Mouse (Mus musculus): ENCODE results near the gene Nol3.
"Not testable (repeated sequence)": the region's sequence is repeated elsewhere in the genome, so short reads cannot be mapped to it uniquely, and the experiment has no call there.

The Nol3 gene

DNA sequence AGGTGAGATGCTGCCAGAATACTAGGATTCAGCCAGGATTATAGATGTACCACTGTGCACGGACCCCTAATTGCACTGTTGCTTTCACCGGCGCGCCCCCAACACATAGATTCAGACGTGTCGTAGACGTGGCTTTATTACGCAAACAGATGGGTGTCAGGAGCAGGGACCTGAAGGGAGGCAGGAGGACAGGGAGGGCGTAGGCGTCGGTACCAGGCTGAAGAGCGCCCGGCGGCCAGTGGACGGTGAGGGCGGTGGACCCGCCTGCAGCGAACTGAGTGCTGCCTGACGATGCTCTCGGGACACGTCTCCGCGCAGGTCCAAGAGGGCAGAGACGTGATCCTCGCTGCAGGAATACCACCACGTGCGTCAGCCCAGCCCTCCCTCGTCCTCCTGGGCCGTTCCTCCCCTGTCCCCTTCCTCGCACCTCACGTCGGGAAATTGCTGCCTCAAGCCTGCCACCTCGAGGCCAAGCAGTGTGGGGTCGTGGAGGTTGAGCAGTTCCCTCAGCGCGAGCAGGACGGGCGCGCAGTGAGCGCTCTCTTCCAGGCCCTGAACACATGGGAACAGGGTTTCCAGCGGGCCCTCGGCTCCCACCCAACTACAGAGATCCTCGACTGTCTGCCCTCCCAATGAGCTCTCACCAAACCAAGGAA lies 14.0 kb downstream of the Nol3 start, which contains the start of gene 4931428F04Rik:
TSS of gene 4931428F04Rik (minus strand) at position 60 of the 656 bp plus-strand sequence.
- peak; percentile 80 for DNase-seq

DNA sequence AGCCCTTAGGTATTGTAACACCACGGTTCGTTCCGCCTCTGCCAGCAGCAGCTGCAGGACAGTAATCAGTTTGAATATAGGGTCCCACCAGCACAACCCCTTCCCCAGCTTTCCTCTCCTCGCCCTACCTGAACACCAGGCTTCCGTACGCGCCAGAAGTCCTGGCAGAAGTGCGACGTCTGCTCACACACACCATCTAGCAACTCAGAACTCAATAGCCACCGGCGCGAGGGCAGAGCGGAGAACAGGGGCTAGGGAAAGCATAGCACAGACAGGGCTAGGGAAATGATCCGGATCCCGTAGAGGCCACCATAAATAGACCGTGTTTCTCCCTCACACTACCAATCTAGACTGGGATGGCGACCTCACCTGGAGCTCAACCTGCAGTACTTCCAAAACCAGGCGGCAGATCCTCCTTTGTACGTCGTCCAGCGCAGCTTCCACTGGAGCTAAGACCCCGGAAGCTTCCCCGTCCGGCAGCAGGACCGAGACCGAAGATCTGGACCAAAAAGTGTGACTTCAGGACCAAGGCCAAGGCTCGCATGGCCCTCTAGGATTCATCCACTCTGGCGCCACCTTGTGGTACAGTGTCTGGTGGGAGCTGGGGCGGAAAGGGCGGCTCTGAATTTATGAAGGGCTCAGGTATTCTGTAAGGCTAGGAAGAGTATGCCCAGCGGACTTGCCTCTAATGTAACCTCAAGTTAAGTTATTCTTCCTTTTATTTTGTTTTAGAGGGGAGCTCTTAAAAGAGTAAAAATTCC lies 14.8 kb downstream of the Nol3 start:
- DNase-seq = peak; percentile 96

DNA sequence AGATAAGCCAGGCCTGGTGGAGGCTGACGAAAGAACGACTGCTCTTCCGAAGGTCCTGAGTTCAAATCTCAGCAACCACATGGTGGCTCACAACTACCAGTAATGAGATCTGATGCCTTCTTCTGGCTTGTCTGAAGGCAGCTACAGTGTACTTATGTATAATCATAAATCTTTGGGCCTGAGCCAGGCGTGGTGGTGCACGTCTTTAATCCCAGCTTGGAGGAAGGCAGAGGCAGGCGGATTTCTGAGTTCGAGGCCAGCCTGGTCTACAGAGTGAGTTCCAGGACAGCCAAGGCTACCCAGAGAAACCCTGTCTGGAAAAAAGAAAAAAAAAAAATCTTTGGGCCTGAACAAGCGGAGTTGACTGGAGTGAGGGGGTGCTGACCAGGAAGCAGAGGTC lies 15.4 kb downstream of the Nol3 start:
- DNase-seq = not testable (repeated sequence)

DNA sequence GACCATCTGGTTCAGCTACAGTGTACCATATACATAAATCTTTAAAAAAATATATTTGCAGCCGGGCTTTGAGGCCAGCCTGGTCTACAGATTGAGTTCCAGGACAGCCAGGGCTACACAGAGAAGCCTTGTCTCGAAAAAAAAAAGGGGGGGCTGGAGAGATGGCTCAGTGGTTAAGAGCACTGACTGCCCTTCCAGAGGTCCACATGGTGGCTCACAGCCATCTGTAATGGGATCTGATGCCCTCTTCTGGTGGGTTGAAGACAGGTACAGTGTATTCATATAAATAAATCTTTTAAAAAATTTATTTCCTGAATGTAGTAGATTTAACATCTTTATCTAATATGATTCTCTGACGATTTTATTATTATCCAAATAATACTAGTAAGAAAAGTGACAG lies 15.9 kb downstream of the Nol3 start:
- DNase-seq = not testable (repeated sequence)

DNA sequence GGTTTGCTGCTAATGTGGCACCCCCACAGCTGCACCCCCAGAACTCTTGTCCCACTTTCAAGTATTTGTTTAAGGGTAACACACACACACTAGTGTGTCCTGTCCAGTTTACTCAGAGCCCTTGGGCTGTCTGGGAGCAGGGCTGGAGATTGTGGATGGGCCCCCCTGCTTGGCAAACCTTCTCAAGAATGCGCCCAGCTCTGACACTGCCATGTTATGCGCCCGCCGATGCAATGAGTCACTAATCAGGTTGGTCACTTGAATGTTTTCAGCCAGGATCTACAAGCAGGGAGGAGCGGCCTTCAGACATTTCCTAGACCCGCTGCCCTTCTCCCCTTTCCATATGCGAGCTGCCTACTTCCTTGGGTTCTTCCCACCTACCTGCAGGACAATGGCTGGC lies 16.5 kb downstream of the Nol3 start:
- no peak for DNase-seq

DNA sequence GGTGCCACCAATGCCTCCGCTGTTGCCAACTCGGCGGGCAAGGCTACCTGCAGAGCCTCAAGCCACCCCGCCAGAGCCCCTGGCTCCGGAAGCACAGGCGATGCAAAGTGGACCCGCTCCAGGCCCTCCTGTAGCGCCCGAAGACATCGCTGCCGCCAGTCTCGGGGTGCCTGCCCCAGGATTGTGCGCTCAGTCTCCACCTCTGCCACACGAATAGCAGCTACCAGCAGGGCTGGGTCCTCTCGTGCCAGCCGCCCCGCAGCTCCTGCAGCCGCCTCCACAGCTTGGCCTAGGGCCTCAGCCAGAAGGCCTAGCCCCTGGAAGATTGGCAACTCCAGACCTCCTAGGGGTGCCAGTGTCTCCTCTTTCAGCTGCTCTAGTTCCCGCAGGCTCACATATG lies 17.5 kb downstream of the Nol3 start:
- DNase-seq = no peak

DNA sequence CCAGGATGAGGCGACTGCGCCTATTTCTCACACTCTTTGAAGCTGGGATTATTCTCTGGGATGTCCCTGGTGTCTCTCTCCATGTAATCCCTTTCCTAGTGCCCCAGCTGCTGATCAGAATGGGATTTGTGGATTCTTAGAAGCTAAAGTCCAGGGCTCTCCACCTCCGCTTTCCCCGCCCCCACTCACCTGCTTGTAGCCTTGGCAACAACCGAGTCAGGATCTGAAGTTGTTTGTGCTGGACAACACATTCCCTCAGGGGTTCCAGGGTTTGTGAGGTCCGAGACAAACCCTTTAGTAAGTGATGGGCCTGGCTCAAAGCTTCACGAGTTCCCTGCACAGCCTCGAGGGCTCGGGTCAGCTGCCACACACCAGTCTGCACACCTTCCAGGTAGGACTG lies 18.8 kb downstream of the Nol3 start:
- DNase-seq = no peak

DNA sequence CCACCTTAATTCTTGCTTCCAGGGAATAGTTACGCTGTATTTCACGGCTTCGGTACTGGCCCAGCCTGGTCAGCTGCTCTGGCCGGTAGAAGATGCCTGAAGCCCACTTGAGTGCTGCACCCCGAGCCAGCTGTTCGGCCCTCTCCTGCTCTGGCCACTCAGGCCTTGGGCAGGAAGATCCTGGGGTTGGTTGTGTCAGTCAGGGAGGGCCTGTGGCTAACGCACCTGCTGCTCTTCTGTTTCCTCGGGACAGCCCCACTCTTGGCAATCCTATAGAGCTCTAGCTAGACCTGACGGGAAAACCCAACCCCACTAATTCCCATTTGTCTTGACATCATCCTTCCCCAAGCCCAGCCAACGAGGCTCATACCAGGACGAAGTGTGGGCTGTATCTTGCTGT lies 19.3 kb downstream of the Nol3 start:
- no peak for DNase-seq

DNA sequence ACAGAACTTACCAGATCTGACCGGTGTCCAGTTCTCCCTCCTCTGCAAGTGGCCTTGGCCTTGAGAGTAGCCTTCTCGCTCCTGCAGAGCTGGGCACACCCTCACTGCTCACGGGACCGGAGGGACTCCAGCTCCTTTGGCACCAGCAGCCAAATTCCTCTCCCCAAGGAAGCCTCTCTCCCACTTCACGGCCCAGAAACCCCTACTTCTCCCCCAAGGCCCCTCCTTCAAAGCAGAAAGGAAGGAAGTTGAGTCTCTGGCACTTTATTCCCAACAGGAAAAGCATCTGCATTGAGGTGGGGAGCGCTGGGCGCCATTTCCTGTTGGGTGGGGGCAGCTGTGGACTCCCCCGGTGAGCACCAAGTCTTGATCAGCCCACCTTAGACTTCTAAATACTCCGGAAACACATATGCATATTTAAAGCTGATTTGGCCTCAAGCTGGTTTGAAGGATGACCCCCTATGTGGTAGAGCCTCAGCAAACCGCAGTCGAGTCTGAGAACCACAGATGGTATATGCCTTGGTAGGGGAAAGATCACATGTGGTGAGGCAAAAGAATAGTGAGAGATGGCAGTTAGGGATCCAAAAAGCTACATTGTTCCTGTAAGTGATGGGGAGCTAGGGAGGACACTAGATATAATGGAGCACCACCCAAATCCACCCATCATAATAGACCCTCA lies 20.1 kb downstream of the Nol3 start, which contains the start of gene Exoc3l:
TSS of gene Exoc3l (minus strand) at position 207 of the 679 bp plus-strand sequence.
- peak; percentile 61 for DNase-seq

DNA sequence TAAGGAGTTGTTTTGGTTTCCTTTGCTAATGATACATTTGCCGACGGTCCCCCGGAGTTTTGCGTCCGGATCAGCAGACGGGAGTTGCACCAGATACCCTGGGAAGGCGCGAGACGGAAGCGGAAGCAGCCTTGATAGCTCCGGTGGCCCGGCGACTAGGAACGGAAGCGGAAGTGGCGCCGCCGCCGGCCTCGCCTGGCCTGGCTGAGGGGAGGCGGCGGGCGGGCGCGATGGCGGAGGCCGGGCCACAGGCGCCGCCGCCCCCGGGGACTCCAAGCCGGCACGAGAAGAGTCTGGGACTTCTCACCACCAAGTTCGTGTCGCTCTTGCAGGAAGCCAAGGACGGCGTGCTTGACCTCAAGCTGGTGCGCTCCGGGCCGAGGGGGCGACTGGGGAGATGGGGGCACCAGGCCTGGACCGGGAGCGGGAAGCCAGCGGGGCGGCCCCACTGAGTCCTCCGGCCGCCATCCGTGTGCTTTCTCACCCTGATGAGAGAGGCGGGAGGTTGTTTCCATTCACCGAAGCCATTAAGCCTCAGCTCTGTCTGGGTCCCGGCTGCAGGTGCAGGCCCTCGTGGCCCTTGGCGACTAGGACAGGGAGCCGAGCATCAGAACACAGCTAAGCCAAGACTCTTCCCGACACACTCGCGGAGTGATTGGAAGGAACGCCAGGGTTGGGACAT lies 21.7 kb downstream of the Nol3 start, which contains the start of gene E2f4:
TSS of gene E2f4 (plus strand) at position 153 of the 682 bp plus-strand sequence.
- DNase-seq = peak; percentile 95

DNA sequence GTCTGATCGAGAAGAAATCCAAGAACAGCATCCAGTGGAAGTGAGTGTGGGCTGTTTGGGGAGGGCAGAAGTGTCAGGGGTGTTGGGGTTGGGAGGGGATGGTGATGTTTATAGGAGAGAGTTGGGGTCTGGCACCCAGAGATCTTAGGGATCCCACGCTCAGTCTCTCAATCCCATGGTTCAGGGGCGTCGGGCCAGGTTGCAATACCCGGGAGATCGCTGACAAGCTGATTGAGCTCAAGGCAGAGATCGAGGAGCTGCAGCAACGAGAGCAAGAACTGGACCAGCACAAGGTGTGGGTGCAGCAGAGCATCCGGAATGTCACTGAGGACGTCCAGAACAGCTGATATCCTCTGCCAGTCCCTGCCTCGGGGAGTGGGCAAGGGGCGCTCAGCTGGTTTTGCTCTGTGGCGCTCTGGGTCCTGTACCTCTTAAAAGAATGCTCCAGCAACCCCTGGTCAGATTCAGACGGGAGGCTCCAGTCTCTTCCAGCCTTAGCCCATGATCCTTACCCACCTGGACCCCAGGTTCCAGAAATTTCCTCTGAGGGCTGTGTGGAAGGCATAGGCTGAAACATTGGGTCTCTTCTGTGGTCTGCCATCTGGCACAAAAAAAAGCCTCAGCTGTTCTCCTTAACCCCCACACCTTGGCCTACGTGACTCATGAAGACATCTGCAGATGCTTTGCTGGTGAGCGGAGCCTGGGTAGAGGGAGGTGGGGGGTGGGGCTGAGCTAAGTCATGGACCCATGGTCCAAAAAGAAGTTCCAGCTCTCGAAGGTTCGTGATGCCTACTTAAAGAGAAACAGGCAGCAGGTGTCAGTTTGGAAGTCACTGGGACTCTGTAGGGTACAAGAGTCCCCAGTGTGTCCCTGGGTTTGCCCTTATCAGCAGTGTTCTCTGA lies 22.7 kb downstream of the Nol3 start:
- no peak for DNase-seq

DNA sequence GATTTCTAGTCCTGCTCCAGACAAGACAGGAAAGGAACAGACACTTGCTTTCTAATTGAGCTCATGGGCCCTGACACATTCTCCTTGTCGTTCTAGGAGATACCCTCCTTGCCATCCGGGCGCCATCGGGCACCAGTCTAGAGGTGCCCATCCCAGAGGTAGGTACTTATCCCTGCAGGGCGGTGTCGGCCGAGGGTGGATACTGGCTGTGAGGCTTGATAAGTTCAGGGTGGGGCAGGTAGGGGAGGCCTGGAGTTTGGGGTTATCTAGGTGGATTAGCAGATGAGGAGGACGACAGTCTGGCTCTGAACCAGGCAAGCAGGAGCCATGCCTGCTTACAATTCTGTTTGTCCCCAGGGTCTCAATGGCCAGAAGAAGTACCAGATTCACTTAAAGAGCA lies 24.0 kb downstream of the Nol3 start:
- no peak for DNase-seq

DNA sequence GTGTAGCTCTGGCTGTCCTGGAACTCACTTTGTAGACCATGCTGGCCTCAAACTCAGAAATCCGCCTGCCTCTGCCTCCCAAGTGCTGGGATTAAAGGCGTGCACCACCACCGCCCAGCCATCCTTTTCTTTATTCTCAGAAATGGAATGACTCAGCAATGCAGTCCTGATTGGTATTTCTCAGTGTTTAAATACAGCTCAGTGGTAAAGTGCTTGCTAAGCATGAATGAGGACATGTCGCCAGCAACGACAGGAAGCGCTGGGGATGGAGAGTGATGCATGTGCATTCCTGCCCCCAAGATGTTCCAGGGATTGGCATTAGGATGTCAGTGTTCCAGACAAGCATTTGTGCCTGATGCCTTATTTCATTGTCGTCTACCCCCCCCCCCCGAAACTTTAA lies 27.5 kb downstream of the Nol3 start:
- no peak for DNase-seq

DNA sequence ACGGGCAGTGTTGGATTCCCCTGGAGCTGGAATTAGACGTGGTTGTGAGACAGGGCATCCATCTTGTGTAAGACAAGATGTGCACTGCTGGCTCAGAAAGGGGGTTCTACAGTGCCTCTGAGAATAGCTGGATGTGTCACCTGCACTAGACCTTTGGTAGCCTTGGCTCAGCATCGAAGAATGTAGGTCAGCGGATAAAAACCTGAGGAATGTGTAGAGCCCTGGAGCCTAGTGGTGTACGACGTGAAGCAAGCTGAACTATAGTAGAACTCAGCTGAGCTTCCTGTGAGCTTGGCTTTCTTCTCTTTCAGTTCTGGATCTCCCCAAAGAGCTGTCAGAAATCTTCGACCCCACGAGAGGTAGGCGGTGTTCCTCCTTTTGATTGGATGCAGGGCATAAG lies 27.9 kb downstream of the Nol3 start:
- no peak for DNase-seq

DNA sequence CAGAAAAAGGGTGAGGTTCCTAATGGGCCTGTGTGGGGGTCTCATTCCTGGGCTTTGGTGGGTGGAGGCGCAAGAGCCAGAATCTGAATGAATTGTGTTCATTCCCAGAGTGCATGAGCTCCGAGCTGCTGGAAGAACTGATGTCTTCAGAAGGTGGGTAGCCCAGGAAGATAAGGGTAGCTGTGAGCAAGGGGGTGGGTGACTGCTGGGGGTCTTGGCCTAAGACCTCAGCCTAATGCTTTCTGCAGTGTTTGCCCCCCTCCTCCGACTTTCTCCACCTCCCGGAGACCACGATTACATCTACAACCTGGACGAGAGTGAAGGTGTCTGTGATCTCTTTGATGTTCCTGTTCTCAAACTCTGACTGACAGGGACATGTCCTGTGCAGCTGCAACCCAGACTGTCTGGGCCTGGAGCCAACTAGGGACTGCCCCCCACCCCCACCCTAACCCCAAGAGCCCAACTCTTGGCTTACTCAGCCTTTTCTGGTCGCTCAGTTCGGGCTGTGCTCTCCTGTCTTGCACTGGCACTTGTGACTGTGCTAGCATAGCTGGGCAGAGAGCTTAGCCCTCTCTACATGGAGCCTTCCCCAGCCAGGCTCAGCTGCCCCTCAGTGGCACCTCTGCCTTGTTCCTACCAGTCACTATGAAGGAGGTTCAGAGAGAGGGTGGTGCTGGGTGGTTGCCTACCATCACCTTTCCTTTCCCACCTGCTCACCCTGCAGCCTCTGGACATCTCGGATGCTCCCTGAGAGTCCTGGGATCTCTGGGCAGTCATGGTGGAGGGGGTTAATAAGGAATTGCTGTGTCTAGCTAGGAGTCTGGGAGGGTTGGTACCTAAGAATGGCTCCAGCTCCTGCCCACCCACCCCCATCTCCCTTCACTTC lies 28.6 kb downstream of the Nol3 start:
- DNase-seq = no peak

DNA sequence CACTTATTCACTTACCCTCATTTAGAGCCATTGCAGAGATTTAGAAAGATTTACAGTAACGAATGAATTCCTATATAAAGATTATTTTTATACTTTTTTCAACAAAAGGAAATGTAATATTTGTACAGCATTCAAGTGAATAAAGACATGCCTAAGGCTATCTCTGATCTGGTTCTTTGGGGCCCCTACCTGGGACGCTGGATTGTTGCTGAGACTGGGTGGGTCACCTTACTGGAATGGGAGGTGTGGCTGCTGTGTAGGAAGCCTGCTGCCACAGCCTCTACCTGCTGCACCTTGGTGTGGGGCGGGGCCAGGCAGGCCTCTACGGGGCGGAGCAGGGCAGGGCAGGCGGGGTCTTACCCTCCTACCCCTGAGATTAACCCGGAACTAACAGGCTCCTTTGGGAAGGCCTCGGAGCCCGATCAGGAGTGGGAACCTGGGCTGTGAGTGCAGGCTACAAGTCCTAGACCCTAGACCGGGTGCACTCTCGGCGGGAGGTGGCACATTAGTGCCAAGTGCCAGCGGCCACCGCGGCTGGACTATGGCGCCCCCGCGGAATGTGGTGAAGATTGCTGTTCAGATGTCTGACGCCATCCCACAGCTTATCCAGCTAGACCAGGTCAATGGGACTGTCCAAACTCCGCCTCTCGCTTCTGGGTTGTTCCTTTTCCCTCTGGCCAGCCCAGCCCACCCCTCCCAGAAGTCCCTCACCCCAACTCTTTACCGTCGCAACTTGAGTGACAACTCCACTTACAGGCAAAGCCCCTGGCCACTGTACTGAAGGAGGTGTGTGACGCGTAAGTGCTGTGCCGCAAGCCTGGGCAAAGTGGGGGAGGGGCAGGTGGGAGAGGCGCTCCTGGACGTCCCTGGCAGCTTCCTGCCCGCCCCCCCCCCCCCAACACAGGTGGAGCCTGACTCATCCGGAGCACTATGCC lies 29.5 kb downstream of the Nol3 start, which contains the start of gene Elmo3:
TSS of gene Elmo3 (plus strand) at position 391 of the 935 bp plus-strand sequence.
- DNase-seq = peak; percentile 85

DNA sequence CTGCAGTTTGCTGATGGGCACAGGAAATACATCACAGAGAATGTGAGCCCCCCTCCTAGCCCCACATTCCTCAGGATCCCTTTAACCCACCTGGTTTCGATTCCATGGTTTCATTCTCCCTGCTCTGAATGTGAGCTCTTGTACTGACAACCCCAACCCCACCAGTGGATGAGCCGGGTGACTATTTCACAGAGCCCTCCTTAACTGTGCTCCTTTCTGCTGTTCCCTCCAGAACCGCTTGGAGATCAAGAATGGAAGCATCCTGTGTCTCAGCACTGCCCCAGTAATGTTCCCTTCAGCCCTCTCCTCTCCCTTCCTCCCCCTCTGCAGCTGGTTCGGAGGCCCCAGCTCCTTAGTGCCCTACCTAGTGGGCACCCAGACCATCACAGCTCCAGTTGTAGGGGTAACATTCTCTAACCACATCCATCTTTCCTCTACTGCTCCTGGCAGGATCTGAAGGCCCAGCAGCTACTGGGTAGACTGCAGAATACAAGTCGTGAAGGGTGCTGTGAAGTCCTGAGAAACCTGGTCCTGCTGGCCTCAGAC lies 30.3 kb downstream of the Nol3 start:
- DNase-seq = no peak

DNA sequence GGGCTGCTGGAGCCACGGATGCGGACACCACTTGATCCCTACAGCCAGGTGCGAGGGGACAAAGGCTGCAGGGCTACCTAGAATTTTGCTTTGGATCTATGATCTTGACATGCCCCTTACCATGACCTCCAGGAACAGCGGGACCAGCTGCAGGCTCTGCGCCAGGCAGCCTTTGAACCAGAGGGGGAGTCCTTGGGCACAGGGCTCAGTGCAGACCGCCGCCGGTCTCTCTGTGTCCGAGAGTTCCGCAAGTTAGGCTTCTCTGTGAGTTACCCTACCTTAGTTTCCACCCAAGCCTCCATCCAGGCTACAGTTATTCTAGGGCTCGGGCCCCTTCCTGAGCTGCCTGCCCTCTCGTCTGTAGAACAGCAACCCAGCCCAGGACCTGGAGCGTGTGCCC lies 31.7 kb downstream of the Nol3 start:
- no peak for DNase-seq

DNA sequence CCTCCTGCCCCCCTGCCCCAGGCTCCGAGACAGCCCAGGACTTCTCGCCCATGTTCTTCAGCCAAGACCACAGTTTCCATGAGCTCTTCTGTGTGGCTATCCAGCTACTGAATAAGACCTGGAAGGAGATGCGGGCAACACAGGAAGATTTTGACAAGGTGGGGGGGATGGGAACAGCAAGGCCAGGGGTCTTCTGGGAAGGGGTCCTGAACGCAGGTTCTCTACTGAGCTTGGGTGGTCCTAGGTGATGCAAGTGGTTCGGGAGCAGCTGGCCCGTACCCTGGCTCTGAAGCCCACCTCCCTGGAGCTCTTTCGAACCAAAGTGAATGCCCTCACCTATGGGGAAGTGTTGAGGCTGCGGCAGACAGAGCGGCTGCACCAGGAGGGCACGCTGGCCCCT lies 32.5 kb downstream of the Nol3 start:
- no peak for DNase-seq

All from lung, postnatal 10 days (tissue).